Mouse (Mus musculus) kidney, postnatal 14 days (tissue): Measurements from ENCODE around the gene Prps1l3.
A peak's percentile ranks its signal among the peaks of the same experiment; 100 is the strongest.
"Not testable (repeated sequence)": the region's sequence is repeated elsewhere in the genome, so short reads cannot be mapped to it uniquely, and the experiment has no call there.

ENCODE experiments used
- DNase-seq: peaks from one replicate; pipeline ENCODE4 v3.0.0; 2022; ENCODE audit warnings: mixed read lengths

The Prps1l3 gene

DNA sequence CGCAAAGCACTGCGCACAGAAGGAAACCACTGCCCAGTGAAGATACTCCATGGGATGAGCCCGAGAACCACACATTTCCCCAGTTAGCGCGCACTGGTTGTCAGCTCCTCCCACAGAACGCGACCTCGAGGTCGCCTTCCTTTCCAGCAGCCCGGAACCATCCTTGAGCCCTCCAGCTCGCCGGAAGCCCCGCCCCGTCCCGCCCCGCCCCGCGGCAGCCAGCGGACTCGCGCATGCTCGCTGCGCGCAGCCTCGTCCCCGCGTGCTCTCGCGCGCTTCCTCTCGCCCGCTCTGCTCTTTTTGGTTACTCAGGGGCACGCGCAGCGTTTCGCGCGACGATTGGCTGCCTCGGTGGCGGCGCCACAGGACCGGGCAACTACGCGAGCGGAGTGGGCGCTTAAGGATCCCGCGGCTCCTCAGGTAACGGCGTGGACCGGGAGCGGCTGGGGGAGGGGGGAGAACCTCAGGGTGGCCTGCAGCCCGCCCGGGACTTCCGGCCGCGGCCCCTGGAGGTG is at the start of gene Prps1l3, which contains the start of gene Mipol1:
Gene Prps1l3 (plus strand): TSS at position 221 of the 515 bp plus-strand sequence.
Gene Mipol1 (plus strand): TSS at position 236 of the 515 bp plus-strand sequence.
- peak; percentile 91 for DNase-seq

DNA sequence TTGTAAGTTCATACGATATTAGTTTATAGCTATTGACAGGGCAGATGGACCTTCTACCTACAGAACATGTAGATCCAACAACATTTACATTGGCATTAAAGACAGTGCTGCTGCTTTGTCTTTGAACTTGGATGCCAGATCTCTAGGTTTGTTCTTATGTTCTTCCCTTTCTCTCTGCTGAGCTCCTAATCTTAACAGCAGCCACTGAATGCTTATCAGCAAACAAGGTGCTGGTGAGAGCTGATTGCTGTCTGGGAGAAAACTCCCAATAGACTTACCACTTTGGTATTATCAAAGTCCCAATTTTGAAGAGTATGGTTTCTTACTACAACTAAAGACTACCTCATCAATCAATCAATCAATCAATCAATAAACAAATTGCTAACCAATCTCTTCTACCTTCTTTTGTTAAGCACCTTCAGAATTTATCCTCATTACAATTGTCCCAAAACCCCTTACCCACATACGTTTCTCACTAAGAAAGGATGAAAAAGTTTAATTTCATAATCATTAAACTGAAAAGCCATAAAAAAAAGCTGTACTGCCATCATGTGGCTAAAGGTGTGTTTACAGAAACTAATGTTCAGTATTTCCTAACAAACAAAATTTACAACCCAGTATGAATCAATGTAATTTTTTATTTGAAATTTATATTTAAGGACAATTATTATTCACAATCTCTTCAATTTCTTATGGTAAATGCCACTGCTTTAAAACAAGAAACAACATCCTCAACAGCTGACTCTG is 45.6 kb upstream of the Prps1l3 start:
- DNase-seq, result no peak

DNA sequence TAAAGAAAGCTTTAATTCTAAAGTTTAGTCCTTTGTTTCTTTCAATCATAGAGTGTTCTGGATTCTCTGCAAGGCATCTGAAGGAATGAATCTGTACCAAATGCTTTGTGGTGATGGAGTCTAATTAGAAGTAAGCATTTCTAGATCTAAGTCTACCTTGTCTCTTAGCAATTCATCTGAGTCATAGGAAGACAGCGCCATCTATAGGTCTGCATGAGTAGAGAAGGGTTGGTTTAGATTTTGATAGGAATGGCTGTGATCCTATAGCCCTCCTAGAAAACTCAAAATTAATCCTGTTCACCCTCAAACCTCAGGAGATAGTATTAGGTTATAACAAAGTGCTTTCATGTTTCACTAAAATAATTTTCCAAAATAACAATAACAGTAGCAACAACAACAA is 44.7 kb upstream of the Prps1l3 start:
- no peak for DNase-seq

DNA sequence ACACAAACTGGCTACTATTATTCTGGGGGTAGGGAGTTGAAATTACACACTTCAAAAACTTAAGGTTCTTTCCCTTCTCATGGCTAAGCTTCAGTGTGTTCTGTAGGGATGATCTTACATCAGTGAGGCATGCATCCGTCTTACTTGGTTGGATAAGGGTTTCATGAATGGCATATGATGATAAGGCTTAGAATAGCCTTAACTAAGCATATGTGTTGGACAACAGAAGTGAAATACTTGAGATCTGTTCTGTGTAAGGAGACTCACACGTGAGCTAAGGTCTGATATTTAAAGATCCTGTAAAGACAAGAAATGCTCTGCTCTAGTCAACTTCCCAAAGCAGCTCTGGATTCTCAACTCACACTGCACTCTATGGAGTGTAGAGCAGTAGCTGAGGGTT is 44.1 kb upstream of the Prps1l3 start:
- DNase-seq, result no peak

DNA sequence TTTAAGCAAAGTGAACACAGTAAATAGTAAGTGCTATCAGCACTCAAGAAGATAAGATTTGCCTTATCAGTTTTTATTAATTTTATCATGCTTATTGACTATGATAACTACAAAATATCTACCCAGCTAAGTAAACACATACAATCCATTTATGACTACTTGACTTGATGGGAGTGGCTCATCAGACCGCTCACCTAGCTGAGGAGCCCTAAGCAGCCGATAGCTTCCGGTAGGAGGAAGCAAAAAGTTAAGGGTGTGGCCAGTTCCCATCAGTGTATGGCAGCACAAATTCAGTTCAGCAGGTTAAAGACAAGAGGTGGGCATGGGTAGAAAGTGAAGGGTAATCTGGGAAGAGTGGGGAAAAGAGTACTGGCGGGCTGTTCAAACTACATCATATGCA is 43.2 kb upstream of the Prps1l3 start:
- DNase-seq, result no peak

DNA sequence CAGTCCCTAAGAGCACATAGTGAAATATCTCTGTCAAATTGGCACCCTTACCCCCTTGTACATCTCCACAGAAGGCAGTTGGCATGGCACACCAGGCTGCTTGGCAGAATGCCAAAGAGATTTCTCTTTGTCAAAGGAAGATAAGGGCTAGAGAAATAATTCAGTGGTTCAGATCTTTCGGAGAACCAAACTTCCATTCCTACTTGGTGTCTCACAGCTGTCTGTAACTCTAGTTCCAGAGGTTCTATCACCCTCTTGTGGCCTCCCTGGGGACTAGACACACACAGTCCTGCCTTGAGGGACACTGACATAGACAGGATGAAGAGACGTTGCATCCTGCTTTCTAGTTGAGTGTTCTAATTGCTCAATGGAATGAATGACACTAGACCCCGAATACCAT is 35.6 kb upstream of the Prps1l3 start:
- DNase-seq, result peak; percentile 20

DNA sequence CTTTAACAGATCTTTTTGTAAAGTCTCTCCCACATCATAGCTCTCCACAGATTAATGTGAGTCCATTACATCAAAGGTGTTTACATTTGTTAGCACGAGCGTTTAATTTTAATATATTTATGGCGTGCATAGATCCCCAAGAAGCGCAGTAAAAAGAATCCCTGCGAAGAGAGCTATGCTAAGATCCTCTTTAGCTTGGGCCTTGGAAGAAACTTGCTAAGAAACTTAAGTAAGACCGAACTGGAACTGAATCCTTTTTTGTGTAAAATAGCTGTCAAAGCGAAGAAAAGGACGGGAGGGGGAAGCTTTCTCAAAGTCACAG is 34.0 kb upstream of the Prps1l3 start:
- DNase-seq, result no peak

DNA sequence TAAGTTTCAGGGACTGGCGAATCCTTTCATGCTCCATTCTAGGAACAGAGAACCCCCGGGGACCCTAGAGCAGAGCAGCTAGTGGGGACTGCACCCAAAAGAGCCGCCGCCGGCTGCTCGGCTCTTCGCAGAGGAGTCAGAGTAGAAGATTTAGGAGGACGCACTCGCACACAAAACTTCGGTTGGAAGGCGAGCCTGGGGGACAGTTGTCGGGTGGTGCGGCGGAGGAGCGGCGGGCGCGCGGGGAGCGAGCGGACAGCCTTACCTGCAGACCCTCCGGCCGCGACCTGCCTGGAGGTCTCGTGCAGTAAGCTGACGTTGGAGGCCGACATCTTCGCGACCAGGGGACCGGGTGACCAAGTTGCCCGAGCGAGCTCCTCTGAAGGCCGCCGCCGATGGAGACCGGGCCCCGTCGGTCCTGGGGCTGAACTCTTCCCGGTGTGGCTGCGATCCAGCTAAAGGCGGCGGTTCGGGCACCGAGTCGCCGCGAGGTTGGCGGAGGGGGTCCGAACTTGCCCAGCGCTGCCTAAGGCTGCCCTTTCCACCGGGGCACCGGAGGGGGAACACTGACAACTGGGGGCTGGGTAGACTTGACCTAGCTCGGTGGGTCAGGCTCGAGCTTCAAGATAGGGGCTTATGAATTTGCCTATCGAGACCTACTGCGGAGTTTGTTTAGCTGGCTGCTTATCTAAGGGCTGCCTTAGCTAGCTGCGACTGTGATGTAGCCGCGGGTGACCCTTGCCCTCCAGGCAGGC is 33.4 kb upstream of the Prps1l3 start:
- peak; percentile 79 for DNase-seq

DNA sequence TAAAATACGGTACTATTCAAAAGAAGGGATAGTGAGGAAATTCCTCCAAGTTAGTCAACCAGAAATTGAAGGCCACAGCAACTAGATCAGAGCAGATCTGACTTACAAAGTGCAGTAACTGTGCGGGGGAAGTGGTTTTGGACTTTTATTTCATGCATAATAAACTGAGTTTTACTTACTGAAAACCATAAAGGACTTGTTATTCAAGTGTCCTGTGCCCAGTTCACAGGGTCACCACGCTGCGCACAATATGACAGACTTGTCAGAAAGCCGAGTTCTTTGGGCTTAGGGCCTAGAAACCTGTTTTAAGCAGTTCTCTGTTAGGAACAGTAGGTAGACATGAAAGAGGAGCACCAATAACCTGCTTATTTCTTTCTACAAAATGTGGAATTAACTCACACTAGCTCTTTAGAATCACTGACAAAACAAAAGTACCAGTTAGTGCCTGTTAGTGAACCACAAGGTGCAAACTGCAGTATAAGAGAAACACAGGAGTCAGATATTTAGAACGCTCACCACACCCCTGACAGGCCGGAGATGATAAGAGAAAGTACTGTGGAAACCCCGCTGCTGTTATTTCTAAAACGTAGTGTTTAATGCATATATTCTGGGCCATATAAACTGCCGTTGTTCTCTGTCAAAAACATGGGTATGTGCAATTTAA is 32.7 kb upstream of the Prps1l3 start, which contains the start of gene Slc25a21:
Gene Slc25a21 (minus strand): TSS at position 110 of the 664 bp plus-strand sequence.
- DNase-seq, result no peak

DNA sequence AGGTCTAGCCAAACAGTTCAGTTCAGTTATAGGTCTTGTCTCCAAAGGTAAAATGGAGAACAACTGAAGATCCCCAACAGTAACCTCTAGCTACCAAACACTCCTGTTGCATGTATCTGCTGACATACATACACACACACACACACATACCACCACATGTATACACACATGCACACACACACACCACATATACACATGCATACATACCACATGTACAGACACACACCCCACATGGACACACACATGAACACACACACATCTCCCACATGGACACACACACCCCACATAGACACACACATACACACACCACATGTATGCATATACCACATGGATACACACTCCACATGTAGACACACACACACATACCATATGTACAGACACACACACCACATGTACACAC is 31.9 kb upstream of the Prps1l3 start:
- DNase-seq, result no peak

DNA sequence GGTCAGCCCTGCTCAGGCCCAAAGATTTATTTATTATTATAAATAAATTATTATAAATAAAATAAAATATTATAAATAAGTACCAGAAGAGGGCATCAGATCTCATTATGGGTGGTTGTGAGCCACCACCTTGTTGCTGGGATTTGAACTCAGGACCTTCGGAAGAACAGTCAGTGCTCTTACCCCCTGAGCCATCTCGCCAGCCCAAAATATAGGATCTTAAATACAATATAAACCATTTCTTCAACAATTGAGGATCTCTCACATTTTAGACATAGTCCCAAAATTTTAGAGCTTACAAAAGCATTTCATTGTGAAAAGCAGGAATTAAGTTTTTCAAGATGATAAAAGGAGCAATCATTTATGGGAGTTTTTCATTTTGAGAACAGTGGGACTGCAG is 30.8 kb upstream of the Prps1l3 start:
- no peak for DNase-seq

DNA sequence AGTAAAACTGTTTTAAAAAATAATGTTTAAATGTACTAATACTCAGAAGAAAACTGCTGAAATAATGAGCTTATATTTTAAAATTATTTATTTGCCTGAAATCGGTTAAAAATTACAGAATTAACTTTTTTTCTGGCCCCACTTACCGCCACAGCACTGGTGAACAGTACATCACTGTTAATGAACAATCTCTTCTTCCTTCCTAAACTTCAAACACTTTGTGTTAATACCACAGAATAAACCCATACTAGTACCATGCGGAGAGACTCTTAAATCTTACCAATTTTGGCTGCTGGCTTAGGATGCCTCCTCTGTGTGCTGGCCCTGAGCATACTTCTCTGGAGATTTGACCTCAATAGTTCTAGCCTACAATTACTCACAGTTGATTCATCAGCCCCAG is 28.3 kb upstream of the Prps1l3 start:
- no peak for DNase-seq

DNA sequence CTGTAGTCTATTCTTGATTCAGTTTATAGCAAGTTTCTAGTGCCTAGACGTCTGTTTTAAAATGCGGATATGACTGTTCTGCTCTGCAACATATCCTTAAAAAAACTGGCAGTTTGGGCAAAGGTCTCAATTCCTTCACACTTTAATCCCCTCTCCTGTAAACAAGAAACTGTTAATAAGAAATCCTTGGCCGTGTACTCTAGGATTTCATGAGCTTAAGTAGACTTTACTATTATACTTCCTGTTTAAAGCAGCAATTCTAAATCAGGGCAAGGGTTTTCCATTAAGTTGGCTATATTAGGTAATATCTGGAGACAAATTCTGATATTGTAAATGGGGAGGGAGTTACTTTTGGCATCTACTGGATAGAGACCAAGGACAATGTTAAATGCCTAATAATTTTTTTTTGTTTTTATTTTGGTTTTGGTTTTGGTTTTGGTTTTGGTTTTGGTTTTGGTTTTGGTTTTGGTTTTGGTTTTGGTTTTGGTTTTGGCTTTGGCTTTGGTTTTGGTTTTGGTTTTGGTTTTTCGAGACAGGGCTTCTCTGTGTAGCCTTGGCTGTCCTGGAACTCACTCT is 25.8 kb upstream of the Prps1l3 start:
- no peak for DNase-seq

DNA sequence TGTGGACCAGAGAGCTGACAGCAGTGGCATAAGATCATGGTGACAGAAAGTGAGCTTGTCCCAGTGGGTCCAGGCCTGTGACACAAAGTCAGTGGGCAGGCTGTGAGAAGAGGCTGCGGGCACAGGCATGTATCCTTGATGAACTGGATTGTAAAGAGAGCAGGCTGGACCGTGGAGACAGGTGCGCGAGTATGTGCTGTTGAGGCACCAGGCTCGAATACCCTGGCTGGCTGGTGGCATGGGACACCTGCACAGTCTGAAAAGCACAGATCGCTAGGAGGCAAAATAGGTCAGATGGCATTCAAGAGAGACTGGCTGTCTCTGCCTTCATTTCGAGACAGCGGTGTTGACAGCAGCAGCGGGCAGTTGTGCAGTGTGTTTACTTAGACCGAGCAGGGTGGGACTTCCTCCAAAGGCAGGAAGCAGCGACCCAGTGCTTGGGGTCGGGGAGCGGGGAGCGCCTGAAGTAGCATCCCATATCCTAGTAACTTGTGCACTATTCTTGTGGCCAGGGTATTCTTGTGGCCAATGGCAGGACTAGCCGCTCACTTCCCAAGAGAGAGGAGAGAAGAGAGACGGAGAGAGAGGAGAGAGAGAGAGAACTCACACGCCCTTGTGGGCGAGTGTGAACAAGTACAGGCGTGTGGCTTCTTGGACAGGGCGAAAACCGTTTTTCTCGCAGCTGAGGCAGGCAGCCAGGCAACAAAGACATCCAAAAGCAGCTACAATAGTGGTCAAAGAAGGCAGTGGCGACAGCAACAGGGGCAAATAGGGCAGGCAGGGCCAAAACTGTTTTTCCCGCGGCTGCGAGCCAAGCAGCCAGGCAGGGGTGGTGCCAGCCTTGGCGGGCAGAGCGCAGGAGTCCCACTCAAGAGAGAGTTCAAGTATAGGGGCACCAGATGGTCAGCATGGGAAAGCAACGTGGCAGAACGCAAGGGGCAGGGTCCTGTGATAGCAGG is 18.6 kb upstream of the Prps1l3 start:
- DNase-seq, result peak; percentile 52

DNA sequence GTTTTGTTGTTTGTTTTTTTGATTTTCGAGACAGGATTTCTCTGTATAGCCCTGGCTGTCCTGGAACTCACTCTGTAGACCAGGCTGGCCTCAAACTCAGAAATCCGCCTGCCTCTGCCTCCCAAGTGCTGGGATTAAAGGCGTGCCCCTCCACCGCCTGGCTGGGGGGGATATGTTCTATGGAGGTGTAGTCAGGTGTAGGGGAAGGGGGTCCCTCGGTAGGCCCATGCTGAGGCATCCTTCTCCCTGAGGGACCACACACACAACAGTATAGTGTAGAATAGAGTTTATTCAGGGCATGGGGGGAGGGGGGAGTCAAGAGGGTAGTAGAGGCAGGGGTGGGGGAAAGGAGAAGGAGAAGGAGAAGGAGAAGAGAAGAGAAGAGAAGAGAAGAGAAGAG is 17.7 kb upstream of the Prps1l3 start:
- DNase-seq, result not testable (repeated sequence)

DNA sequence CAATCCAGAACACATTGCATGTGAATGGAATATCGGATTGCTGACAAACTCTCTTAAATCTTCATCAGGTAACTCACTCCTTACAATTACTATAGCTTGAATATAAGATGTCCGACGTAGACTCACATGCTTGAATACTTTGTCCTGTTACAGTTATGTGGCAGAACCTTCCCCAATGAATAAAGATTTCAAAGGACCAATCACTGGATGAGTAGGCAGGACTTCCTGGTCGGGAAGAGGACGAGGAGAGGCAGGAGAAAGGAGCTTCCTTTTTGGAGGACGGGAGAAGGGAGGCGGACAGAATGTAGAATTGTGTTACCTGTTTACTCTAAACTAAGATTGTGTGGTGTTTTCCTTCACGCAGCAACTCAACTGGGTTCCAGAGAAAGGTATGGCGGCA is 3.8 kb upstream of the Prps1l3 start:
- DNase-seq, result no peak

DNA sequence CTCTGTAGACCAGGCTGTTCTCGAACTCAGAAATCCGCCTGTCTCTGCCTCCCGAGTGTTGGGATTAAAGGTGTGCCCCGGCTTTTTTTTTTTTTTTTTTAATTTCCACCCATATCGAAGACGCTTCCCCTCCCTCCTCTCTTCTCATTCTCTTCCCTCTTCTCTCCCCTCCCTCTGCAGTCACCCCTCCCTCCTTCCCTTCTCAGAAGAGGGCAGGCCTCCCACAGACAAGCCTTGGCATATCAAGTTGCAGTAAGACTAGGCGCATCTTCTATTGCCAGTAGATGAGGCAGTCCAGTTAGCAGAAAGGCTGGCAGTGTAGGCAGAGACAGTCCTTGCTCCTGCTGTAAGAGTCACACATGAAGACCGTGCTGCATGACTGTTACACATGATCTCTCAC is 2.4 kb upstream of the Prps1l3 start:
- DNase-seq, result no peak

DNA sequence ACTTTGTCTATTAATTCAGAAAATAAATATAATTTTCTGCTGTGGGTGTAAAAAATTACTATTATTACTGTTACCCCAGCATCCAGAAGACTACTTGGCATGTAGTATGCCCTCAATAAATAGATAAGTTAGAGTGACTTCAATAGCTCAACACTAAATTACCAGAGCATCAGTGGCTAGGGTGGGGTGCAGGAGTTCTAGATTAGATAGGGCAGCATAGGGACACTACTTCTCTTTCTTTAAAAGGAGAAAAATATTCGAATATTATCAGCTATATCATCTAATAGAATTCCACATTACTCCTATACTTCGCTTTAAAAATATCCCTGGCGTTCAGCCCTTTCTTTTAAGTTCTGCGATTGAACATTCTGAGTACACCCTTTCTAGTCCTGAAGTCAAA is 509 bp upstream of the Prps1l3 start:
- no peak for DNase-seq

DNA sequence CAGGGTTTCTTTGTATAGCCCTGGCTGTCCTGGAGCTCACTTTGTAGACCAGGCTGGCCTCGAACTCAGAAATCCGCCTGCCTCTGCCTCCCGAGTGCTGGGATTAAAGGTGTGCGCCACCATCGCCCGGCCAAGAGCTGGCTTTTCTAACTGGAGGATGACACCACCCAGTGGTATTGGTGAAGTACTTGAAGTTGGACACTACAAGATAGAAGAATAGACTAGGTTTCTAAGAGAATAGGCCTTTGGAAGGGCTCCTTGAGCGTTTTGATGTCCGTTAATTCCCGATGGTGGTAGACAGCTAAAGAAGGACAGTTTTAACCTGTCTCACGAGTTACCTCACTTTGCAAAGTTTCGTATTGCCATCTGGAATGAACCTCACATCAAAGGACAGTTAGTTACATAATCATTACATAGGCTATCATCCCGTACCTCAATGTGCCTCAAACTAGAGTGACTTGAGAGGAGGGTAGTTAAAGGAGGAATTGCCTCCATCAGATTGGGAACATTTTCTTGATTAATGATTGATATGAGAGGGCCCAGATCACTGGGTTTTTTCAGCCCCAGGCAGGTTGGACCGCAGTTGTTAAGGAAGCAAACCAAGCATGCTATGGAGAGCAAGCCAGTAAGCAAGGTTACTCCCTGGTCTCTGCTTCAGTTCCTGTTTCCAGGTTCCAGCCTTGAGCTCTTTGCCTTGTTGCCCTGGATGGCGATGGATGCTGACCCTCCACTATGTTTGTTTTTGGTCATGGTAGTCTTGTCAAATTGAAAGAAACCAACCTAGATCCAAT is 1.1 kb downstream of the Prps1l3 start:
- DNase-seq, result peak; percentile 59

DNA sequence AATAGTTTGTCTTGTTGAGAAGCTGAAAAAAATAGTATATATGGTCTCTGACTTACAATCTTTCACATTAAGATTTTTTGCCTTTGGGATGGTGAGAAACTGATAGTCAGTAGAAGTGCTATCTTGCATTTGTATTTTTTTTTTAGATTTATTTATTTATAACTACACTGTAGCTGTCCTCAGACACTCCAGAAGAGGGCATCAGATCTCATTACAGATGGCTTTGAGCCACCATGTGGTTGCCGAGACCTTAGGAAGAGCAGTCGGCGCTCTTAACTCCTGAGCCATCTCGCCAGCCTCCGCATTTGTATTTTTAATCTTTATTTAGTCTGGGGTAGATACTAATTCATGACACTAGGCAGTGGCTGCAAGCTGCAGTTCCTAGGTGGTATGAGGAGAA is 3.2 kb downstream of the Prps1l3 start:
- DNase-seq, result no peak
